In genomic region chr9:42458741-42459515, GRCm38 (mm10) we compare ENCODE assay signal across 13 mouse cellular contexts. TPM values are rescaled to one million over a fixed set of nuclear protein-coding genes. Genes with fewer than 3 reads are reported as not detected.
DNase-seq lines count a peak whose midpoint lies in the region; ATAC-seq and TF ChIP-seq lines count a peak whose summit lies in the region.
"Had no signal": no experiment of that assay in that cellular context is flagged by ENCODE, and none has a peak within 500 bp of the region (broad histone marks: within the 10 kb centered on the region; RNA-seq: fewer than 3 reads in every experiment).

No protein-coding gene starts in this region.

- peak overlapping the region; percentile 54 for H3K27ac ChIP-seq in liver, embryonic 15.5 days (replicated peaks)
- H3K27ac ChIP-seq: embryonic facial prominence, embryonic 10.5 days; heart, embryonic 10.5 days; hindbrain, embryonic 12.5 days had no signal

- H3K4me1 ChIP-seq in G1E (ENCODE audit: insufficient read depth, low read depth, low read length): peaks cover 73% of the 10 kb centered on the region
- peaks cover 81% of the 10 kb centered on the region for H3K4me1 ChIP-seq in liver, embryonic 15.5 days (replicated peaks)

- whole genome bisulfite sequencing in liver, embryonic 15.5 days (ENCODE audit: insufficient replicate concordance): 66% methylated on average over 9 of the region's 9 CpGs

- H3K36me3 ChIP-seq in G1E (replicated peaks): peaks cover 59% of the 10 kb centered on the region
- peaks cover 23% of the 10 kb centered on the region for H3K36me3 ChIP-seq in liver, embryonic 15.5 days (replicated peaks)
- H3K36me3 ChIP-seq: hindbrain, embryonic 12.5 days had no signal

- peak; percentile 24 for DNase-seq in adrenal gland, postnatal 10 days
- DNase-seq in adrenal gland, adult 18-20 months (ENCODE audit: low spot score in 2 of 2): no peak
- peak; percentile 60 for DNase-seq in kidney, adult 9 months
- no peak for DNase-seq in kidney, postnatal 4 days
- no peak for DNase-seq in G1E (ENCODE audit: low spot score)
- DNase-seq in retina, embryonic 14.5 days (ENCODE audit: low spot score): no peak
- DNase-seq in right cerebral cortex, adult 18-20 months: no peak
- DNase-seq: cerebellum, adult 9-11 months had no signal

- ATAC-seq in G1E (ENCODE audit: extremely low read depth, insufficient number of reproducible peaks, low FRiP score, poor library complexity, severe bottlenecking): no peak
- ATAC-seq in liver, embryonic 15.5 days (ENCODE audit: insufficient read depth): no peak

- H3K4me2 ChIP-seq in liver, embryonic 15.5 days: peak overlapping the region; percentile 70
- H3K4me2 ChIP-seq: hindbrain, embryonic 12.5 days had no signal

- H3K9me3 ChIP-seq in G1E (replicated peaks): no peaks in the 10 kb centered on the region
- H3K9me3 ChIP-seq in liver, embryonic 15.5 days (replicated peaks): no peaks in the 10 kb centered on the region
- H3K9me3 ChIP-seq: embryonic facial prominence, embryonic 10.5 days; heart, embryonic 10.5 days; hindbrain, embryonic 12.5 days had no signal

- H3K4me3 ChIP-seq in G1E (ENCODE audit: low read depth, low read length): peak overlapping the region; percentile 56; the same call in 1 of the 2 replicates
- peak overlapping the region; percentile 61 for H3K4me3 ChIP-seq in liver, embryonic 15.5 days (replicated peaks)
- H3K4me3 ChIP-seq: embryonic facial prominence, embryonic 10.5 days; heart, embryonic 10.5 days; hindbrain, embryonic 12.5 days had no signal

- no peak for TF ChIP-seq CTCF in G1E (IDR thresholded peaks at IDR 0.05; ENCODE audit: low read depth, low read length)

- no peak overlapping the region for H3K9ac ChIP-seq in liver, embryonic 15.5 days
- H3K9ac ChIP-seq: hindbrain, embryonic 12.5 days had no signal

- no peaks in the 10 kb centered on the region for H3K27me3 ChIP-seq in G1E (ENCODE audit: insufficient read depth, low read length)
- no peaks in the 10 kb centered on the region for H3K27me3 ChIP-seq in liver, embryonic 15.5 days
- H3K27me3 ChIP-seq: hindbrain, embryonic 12.5 days had no signal

RNA-seq across cellular contexts. Expression of gene Tbcel, which starts 48.7 kb away (rescaled TPM):
- 10 to 100 TPM; 42.3 to 47.1 TPM for total RNA-seq in adrenal gland, postnatal 10 days (2021)
- total RNA-seq in adrenal gland, adult 18-20 months (2021): 10 to 100 TPM; 23.8 to 41.1 TPM
- total RNA-seq in G1E (2014; fragmentation: Nextera tagmentation) (31.0 and 31.1 TPM in 2 replicates), G1E (2017) (31.0 and 33.3 TPM in 2 replicates)
- 4.2 and 4.8 TPM in 2 replicates for polyA plus RNA-seq in G1E (2012)
- polyA plus RNA-seq in liver, embryonic 15.5 days (2015; fragmentation: Nextera tagmentation; extraction: Ambion mirVana): 11.0 and 11.9 TPM in 2 replicates

RNA-seq across cellular contexts. Expression of gene Tecta, which starts 59.2 kb away (rescaled TPM):
- under 1 TPM; 0.12 to 0.18 TPM for total RNA-seq in adrenal gland, postnatal 10 days (2021)
- under 1 TPM; 0.23 to 0.32 TPM for total RNA-seq in adrenal gland, adult 18-20 months (2021)
- total RNA-seq in G1E (2014; fragmentation: Nextera tagmentation): not detected in 2 replicates
- total RNA-seq in G1E (2017): 0.06 and 0.11 TPM in 2 replicates
- not detected in 2 replicates for polyA plus RNA-seq in G1E (2012)
- 0.02 and 0.05 TPM in 2 replicates for polyA plus RNA-seq in liver, embryonic 15.5 days (2015; fragmentation: Nextera tagmentation; extraction: Ambion mirVana)
- total RNA-seq: megakaryocyte progenitor cell, adult 5-6 weeks had no signal

Comparison
In these comparisons a context has a peak if more than half of its experiments do, and no peak if none do; other contexts are left out.
1. DNase-seq: peak in adrenal gland, postnatal 10 days (single experiment) and kidney, adult 9 months (single experiment); none in adrenal gland, adult 18-20 months (0 of 2), kidney, postnatal 4 days (0 of 2), G1E (single experiment), retina, embryonic 14.5 days (single experiment) and right cerebral cortex, adult 18-20 months (single experiment).